Mouse (Mus musculus): ENCODE results near the gene Slc29a1.

- TF ChIP-seq EP300 (IDR thresholded peaks at IDR 0.05; ENCODE audit: insufficient read depth, low read depth, low read length) (no peak), CTCF (IDR thresholded peaks at IDR 0.05) (no peak), POLR2A (IDR thresholded peaks at IDR 0.05; ENCODE audit: insufficient read depth, low read depth, low read length) (no peak)
These were observed 10.2 kb downstream of the Slc29a1 start for GRCm38 (mm10) chr17:45589236-45589635.
